Mouse (Mus musculus): ENCODE measurements around the gene Nudt1. TPM values are rescaled to one million over a fixed set of nuclear protein-coding genes. Genes with fewer than 3 reads are reported as not detected.

Gene Nudt1
- polyA plus RNA-seq, 1 experiment from 2014 or later: 50.1 TPM

DNA sequence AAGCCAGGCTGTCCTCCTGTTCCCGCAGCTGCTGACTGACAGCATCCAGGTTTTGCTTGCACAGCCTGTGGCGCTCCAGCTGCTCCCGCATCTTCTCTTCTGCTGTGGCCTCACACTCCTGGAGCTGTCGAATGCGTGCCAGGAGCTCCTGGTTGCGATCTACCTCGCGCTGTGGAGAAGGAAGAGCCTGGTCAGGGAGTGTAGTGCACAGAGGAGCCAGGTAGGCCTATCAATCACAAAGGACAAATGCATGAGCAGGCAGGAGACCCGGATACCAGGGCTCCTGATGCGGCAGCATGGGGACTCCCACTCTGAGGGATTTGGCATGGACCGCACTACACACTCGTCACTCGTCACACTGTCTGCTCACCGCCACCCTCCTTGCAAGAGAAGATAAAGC lies 13.9 kb upstream of the Nudt1 start:
- no peaks in the 10 kb centered on the region for H3K27me3 ChIP-seq
- H3K4me2 ChIP-seq: no peak overlapping the region
- peaks cover 89% of the 10 kb centered on the region for H3K36me3 ChIP-seq
- H3K9me3 ChIP-seq: no peaks in the 10 kb centered on the region
- H3K4me1 ChIP-seq: no peaks in the 10 kb centered on the region
- 93% methylated on average over 14 of the region's 14 CpGs for WGBS
- no peak overlapping the region for H3K4me3 ChIP-seq
- ATAC-seq (ENCODE audit: insufficient number of reproducible peaks, insufficient read depth, low FRiP score, low TSS enrichment, low read depth): no peak
- no peak overlapping the region for H3K27ac ChIP-seq
- no peak overlapping the region for H3K9ac ChIP-seq

DNA sequence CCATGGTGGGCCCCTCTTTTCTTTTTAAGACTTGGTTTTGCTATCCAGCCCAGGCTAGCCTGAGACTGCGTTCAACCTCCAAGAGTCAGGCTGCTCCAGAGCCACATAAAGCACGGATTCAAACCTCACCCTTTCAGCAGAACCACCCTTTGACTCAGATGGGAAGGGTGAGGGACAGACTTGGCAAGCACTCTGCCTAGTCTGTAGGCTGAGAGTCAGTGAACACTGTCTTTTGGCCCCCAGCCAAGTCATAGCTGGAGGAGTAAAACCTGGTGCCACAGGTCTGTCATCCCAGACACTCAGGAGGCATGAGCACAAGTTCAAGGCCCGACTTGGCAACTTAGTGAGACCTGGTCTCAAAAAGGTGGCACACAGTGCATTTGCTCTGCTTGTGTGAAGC lies 4.7 kb upstream of the Nudt1 start:
- ATAC-seq (ENCODE audit: insufficient number of reproducible peaks, insufficient read depth, low FRiP score, low TSS enrichment, low read depth): no peak

DNA sequence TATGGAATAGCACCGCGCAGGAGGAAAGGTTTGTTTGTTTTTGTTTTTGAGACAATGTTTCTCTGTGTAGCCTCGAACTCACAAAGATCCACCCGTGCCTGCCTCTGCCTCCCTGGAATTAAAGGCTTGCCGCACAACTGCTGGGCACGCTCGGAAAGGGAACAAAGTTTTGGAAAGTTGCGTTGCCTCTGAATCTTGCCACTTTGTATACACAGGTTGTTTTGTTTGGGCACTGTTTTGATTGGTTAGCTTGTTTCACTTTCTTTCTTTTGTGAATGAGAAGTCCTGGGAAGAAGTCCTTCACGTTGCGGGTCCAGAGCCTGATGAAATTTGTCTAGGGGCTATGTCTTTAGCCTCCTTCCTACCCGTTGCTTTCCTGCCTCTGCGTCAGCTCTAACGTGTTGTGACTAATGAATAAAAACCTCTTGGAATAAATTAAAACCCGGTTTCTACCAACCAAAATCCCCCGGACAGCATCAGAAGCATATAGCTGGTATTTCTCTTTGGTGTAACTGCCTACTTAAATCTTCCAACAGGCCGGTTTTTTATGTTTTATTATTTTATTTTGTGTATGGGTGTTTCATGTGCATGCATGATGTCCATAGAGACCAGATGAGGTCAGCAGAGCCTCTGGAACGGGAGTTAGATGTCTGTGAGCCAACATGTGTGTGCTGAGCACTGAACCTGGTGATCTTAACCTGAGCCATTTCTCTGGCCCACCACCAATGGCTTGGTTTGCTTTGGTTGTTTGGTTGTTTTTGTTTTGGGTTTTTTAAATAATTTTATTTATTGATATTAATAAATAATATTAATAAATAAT lies 510 bp downstream of the Nudt1 start:
- WGBS: under 1% methylated on average over 17 of the region's 17 CpGs
- Histone ChIP-seq H3K4me3 (peak overlapping the region; percentile 95), H3K4me1 (peaks cover 14% of the 10 kb centered on the region), H3K9ac (peak overlapping the region; percentile 99), H3K9me3 (no peaks in the 10 kb centered on the region), H3K27ac (peak overlapping the region; percentile 89), H3K36me3 (peaks cover 9% of the 10 kb centered on the region), H3K4me2 (peak overlapping the region; percentile 71), H3K27me3 (no peaks in the 10 kb centered on the region)
- ATAC-seq (ENCODE audit: insufficient number of reproducible peaks, insufficient read depth, low FRiP score, low TSS enrichment, low read depth): no peak

More for the DNA sequence above, 4.7 kb upstream of the Nudt1 start:
- 83% methylated on average over 3 of the region's 3 CpGs for WGBS
- no peak overlapping the region for H3K27ac ChIP-seq
- H3K9ac ChIP-seq: no peak overlapping the region
- no peak overlapping the region for H3K4me2 ChIP-seq
- no peak overlapping the region for H3K4me3 ChIP-seq
- H3K36me3 ChIP-seq: peaks cover 41% of the 10 kb centered on the region
- H3K27me3 ChIP-seq: no peaks in the 10 kb centered on the region
- no peaks in the 10 kb centered on the region for H3K9me3 ChIP-seq
- peaks cover 14% of the 10 kb centered on the region for H3K4me1 ChIP-seq

DNA sequence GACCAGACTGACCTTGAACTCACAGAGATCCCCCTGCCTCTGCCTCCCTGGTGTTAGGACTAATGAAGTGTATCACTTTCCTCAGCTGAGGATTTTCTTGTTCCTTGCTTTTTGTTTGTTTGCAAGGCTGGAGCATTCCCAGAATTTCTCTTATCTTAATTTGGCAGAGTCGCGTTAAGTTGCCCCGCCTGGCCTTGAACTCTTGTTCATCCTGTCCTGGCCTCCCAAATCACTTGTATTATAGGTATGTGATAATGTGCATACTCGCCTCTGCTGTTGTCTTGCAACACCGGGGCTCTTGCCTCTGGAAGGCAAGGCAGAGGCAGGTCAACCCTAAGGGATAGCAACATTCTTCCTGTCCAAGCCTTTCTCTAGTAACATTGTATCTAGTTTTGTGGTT lies 2.6 kb downstream of the Nudt1 start:
- no peak overlapping the region for H3K4me3 ChIP-seq
- peaks cover 23% of the 10 kb centered on the region for H3K36me3 ChIP-seq
- H3K27me3 ChIP-seq: no peaks in the 10 kb centered on the region
- no peak overlapping the region for H3K9ac ChIP-seq
- no peak overlapping the region for H3K27ac ChIP-seq
- ATAC-seq (ENCODE audit: insufficient number of reproducible peaks, insufficient read depth, low FRiP score, low TSS enrichment, low read depth): no peak
- H3K4me1 ChIP-seq: peaks cover 14% of the 10 kb centered on the region
- H3K4me2 ChIP-seq: no peak overlapping the region
- H3K9me3 ChIP-seq: no peaks in the 10 kb centered on the region
- WGBS: 92% methylated on average over 5 of the region's 5 CpGs

DNA sequence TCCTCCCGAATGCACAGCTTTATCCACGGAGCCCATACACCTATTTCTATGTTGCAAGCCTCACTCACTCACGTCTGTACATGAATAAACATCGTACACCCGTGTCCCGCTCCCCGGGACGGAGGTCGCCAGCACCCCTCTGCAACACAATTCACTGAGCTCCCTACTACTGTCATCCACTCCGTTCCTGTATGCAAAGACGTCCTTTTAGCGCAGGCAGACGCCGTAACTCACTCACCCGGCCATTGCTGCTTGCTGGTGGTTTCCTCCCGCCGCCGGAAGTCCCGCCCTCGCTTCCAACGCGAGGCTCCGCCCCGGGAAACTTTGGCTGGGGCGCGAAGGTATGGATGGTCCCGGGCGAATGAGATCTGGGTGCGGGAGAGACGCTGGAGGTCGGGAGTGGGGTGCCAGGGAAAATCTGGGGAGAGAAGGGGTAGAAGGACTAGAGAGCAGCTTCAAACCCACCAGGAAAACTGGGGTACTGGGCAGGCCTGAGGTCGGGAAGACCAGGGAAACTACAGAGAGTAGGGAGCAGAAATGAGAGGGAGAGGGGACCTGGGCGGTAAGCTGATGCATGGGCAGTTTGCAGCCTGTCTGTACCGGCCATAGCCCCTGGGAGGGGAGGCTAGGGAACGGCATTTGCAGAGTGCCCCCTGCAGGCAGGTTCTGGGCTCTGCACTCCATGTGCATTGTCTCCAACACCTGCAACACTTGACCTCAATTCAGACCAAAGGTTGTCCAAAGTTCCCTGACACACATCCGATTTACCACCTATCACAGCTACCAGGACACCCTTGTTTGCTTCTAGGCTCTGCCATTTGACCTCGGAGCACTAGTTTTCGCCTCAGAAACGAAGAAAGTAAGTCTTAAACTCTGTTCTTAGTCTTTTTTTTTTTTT lies 10.4 kb downstream of the Nudt1 start, which contains the start of gene Mrm2:
Mrm2 (minus strand) TSS at position 284 of the 898 bp plus-strand sequence.
- H3K9ac ChIP-seq: peak within 1 kb of the TSS; percentile 85
- H3K9me3 ChIP-seq: no peaks in the 10 kb centered on the region
- peak; percentile 77 for ATAC-seq (ENCODE audit: insufficient number of reproducible peaks, insufficient read depth, low FRiP score, low TSS enrichment, low read depth)
- H3K27me3 ChIP-seq: no peaks in the 10 kb centered on the region
- under 1% methylated on average over 39 of the region's 39 CpGs for WGBS
- peak within 1 kb of the TSS; percentile 90 for H3K4me2 ChIP-seq
- peak within 1 kb of the TSS; percentile 70 for H3K4me3 ChIP-seq
- H3K27ac ChIP-seq: peak within 1 kb of the TSS; percentile 86
- peaks cover 40% of the 10 kb centered on the region for H3K36me3 ChIP-seq
- peaks cover 16% of the 10 kb centered on the region for H3K4me1 ChIP-seq

DNA sequence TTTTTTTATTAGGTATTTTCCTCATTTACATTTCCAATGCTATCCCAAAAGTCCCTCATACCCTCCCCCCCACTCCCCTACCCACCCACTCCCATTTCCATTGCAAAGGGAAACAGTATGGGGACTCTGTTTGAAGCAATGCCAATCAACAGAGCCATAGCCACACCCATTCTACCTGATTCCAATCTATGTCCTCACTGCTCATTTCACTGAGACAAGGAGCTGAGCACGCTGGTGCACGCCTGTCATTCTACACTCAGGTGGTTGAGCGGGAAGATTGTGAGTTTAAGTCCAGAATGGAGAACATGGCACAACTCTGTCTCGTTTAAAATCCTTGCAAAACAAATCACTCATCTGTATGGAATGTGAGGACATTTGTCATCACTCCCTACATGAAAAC lies 11.1 kb downstream of the Nudt1 start:
- H3K4me1 ChIP-seq: peaks cover 16% of the 10 kb centered on the region
- peak overlapping the region; percentile 90 for H3K4me2 ChIP-seq
- ATAC-seq (ENCODE audit: insufficient number of reproducible peaks, insufficient read depth, low FRiP score, low TSS enrichment, low read depth): no peak
- H3K9me3 ChIP-seq: no peaks in the 10 kb centered on the region
- WGBS: 48% methylated on average over 4 of the region's 4 CpGs
- no peak overlapping the region for H3K9ac ChIP-seq
- no peaks in the 10 kb centered on the region for H3K27me3 ChIP-seq
- H3K27ac ChIP-seq: no peak overlapping the region; the same call in 1 of the 2 replicates
- H3K4me3 ChIP-seq: peak overlapping the region; percentile 70
- H3K36me3 ChIP-seq: peaks cover 40% of the 10 kb centered on the region

DNA sequence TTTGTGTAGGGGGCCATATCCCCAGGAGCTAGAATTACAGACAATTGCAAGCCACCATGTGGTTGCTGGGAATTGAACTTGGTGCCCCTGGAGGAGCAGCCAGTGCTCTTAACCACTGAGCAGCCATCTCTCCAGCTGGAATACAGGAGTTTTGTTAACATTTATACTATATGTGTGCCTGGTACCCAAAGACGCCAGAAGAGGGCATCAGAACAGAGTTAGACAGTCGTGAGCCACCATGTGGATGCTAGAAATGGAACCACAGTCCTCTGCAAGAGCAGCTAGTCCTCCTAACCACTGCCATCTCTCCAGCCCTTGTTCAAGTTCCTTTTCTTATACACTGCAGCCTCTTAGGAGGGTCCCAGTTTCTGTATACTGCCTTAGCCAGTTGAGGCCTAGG lies 12.2 kb downstream of the Nudt1 start:
- Histone ChIP-seq H3K27me3 (no peaks in the 10 kb centered on the region), H3K4me2 (no peak overlapping the region), H3K27ac (no peak overlapping the region), H3K36me3 (peaks cover 40% of the 10 kb centered on the region), H3K4me3 (no peak overlapping the region), H3K9ac (no peak overlapping the region), H3K4me1 (peaks cover 16% of the 10 kb centered on the region), H3K9me3 (no peaks in the 10 kb centered on the region)
- no peak for ATAC-seq (ENCODE audit: insufficient number of reproducible peaks, insufficient read depth, low FRiP score, low TSS enrichment, low read depth)
- 21% methylated on average over 2 of the region's 2 CpGs for WGBS

DNA sequence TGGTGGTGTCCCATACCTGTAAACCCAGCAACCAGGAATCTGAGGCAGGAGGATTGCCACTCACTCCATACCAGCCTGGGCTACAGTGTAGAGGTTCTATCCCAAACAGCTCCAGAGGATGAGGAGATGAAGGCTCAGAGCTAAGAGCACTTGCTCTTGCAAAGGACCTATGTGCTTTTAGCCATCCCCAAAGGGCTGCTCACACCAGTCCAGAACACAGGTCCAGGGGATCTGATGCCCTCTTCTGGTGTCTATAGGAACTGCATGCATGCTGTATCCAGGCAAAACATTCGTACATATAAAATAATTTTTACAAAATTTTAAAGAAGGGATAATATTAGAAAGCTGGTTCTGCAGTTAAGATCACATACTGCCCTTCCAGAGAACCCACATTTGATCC lies 15.2 kb downstream of the Nudt1 start:
- H3K9ac ChIP-seq: no peak overlapping the region
- H3K27me3 ChIP-seq: no peaks in the 10 kb centered on the region
- H3K4me2 ChIP-seq: no peak overlapping the region
- WGBS: 83% methylated on average over 1 of the region's 1 CpGs
- no peak overlapping the region for H3K27ac ChIP-seq
- no peak overlapping the region for H3K4me3 ChIP-seq
- no peaks in the 10 kb centered on the region for H3K9me3 ChIP-seq
- ATAC-seq (ENCODE audit: insufficient number of reproducible peaks, insufficient read depth, low FRiP score, low TSS enrichment, low read depth): no peak
- H3K4me1 ChIP-seq: peaks cover 5% of the 10 kb centered on the region; the same call in 1 of the 2 replicates
- peaks cover 48% of the 10 kb centered on the region for H3K36me3 ChIP-seq

DNA sequence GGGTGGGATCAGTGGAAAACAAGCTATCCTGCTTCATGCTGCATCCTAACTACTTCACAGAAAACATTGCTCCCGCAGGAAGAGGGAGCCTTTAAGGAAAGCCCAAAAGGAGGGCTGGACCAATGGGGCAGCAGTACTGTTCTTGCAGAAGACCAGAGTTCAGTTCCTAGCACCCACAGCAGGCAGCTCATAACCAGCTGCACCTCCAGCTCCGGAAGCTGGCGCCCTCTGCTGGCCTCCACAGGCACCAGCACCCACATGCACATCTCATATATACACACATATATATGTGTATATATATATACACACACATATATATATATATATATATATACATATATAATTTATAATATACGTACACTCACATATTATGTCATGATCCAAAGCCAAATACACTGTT lies 17.3 kb downstream of the Nudt1 start:
- no peaks in the 10 kb centered on the region for H3K27me3 ChIP-seq
- no peaks in the 10 kb centered on the region for H3K9me3 ChIP-seq
- no peak overlapping the region for H3K4me3 ChIP-seq
- no peaks in the 10 kb centered on the region for H3K4me1 ChIP-seq
- ATAC-seq (ENCODE audit: insufficient number of reproducible peaks, insufficient read depth, low FRiP score, low TSS enrichment, low read depth): no peak
- peaks cover 60% of the 10 kb centered on the region for H3K36me3 ChIP-seq
- H3K27ac ChIP-seq: no peak overlapping the region
- H3K9ac ChIP-seq: no peak overlapping the region
- no peak overlapping the region for H3K4me2 ChIP-seq
- WGBS: 92% methylated on average over 4 of the region's 4 CpGs

DNA sequence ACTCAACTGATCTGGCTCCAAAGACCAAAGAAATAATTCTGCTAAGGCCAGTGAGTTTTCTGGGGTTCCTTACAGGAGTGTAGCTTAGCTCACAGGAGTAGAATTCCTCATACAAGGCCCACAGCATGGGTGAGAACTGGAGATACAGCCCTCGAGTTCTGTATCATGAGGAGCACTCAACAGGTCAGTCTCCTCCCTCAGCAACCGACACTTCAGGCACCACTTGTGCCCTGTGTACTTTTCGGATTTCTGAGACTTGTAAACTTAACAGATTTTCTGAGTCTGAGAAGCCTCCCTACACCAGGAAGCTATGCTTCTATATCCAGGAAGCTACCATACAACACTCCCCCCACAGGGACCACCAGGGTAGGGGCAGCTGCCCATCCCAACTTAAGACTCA lies 18.4 kb downstream of the Nudt1 start:
- Histone ChIP-seq H3K4me3 (no peak overlapping the region), H3K27ac (no peak overlapping the region), H3K36me3 (peaks cover 67% of the 10 kb centered on the region), H3K4me1 (no peaks in the 10 kb centered on the region), H3K9ac (no peak overlapping the region), H3K27me3 (no peaks in the 10 kb centered on the region), H3K4me2 (no peak overlapping the region), H3K9me3 (no peaks in the 10 kb centered on the region)
- 90% methylated on average over 3 of the region's 3 CpGs for WGBS
- ATAC-seq (ENCODE audit: insufficient number of reproducible peaks, insufficient read depth, low FRiP score, low TSS enrichment, low read depth): no peak

DNA sequence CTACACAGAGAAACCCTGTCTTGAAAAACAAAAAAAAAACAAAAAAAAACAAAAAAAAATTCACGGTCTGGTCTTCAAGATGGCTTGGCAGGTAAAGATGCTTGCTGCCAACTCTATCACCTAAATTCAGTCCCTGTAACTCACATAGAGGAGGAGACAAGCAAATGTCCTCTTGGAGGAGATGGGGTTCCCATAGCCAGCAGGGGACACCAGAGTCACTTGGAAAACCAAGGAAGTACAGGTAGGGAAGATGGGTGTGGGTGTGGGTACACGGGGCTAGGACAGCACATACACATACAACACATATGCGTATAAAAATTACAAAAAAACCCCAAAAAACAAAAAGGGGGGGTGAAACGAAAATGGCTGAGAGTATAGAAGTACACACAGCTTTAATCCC lies 21.4 kb downstream of the Nudt1 start:
- no peak overlapping the region for H3K4me3 ChIP-seq
- no peaks in the 10 kb centered on the region for H3K4me1 ChIP-seq
- no peak overlapping the region for H3K9ac ChIP-seq
- ATAC-seq (ENCODE audit: insufficient number of reproducible peaks, insufficient read depth, low FRiP score, low TSS enrichment, low read depth): no peak
- peaks cover 81% of the 10 kb centered on the region for H3K36me3 ChIP-seq
- no peaks in the 10 kb centered on the region for H3K9me3 ChIP-seq
- H3K27ac ChIP-seq: no peak overlapping the region
- WGBS: 84% methylated on average over 4 of the region's 4 CpGs
- H3K27me3 ChIP-seq: no peaks in the 10 kb centered on the region
- H3K4me2 ChIP-seq: no peak overlapping the region

All from embryonic facial prominence, embryonic 13.5 days (tissue).